Mouse (Mus musculus) small intestine, adult 2 months (tissue): ENCODE results near the gene Kdf1.

Experiments
- CTCF ChIP-seq: fragments of 200-500 bp; IDR thresholded peaks from 2 replicates; pipeline ENCODE4 v1.5.1; 2012; ENCODE audit warnings: low read depth, mild to moderate bottlenecking, control low read depth, inconsistent platforms, low read length, moderate library complexity, mixed read lengths; ENCODE audit not compliant: insufficient replicate concordance, insufficient read length; ENCODE audit errors: extremely low read depth
- POLR2A ChIP-seq: fragments of 200-500 bp; IDR thresholded peaks from 2 replicates; pipeline ENCODE4 v1.6.1; 2012; ENCODE audit warnings: low read depth, mild to moderate bottlenecking, control low read depth, inconsistent platforms, low read length, moderate library complexity

DNA sequence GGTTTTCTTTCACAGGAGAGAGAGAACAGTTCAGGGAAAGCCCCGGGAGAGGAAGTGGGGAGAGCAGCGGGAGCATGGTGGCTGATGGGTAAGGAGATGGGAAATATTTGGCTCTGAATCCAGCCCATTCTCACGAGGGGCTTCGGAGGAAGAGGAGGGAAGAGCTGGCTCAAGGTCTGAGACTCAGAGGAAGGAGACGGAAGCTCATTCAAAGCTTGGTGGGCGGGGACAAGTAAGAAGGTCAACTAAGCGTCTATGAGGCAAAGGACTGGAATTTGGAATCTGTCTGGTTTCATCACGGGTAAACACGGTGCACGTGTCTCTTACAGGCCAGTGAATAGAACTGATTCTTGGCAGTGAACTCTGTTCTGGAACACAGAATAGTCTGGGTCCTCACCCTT is 51.3 kb downstream of the Kdf1 start:
- TF ChIP-seq CTCF (no peak), POLR2A (no peak)
